Mouse (Mus musculus) thymus, adult 18-20 months (tissue): Measurements from ENCODE around the gene Fry.

ENCODE experiments used
- DNase-seq, 2 experiments: peaks; one replicate each; pipeline ENCODE4 v3.0.0; 2022; ENCODE audit warnings: mixed read lengths in 2 of 2

The Fry gene

GRCm38 (mm10) chr5:150404867-150405266 is 286.4 kb downstream of the Fry start:
- no peak for DNase-seq

- DNase-seq: no peak
These were observed 290.5 kb downstream of the Fry start for GRCm38 (mm10) chr5:150408979-150409378.

- no peak for DNase-seq
These were observed 291.1 kb downstream of the Fry start for GRCm38 (mm10) chr5:150409451-150410045.

- DNase-seq: no peak
These were observed 294.5 kb downstream of the Fry start for GRCm38 (mm10) chr5:150412750-150413450.

GRCm38 (mm10) chr5:150414823-150415222 is 296.4 kb downstream of the Fry start:
- DNase-seq: no peak

GRCm38 (mm10) chr5:150417223-150417622 is 298.8 kb downstream of the Fry start:
- no peak for DNase-seq

- DNase-seq: no peak
These were observed 299.6 kb downstream of the Fry start for GRCm38 (mm10) chr5:150418035-150418434.

GRCm38 (mm10) chr5:150425038-150425437 is 306.6 kb downstream of the Fry start:
- no peak for DNase-seq

GRCm38 (mm10) chr5:150426595-150426994 is 308.1 kb downstream of the Fry start:
- DNase-seq: no peak

- DNase-seq: no peak
These were observed 312.8 kb downstream of the Fry start for GRCm38 (mm10) chr5:150431286-150431685.

- no peak for DNase-seq
These were observed 314.5 kb downstream of the Fry start for GRCm38 (mm10) chr5:150432960-150433359.

GRCm38 (mm10) chr5:150436629-150437389 is 318.4 kb downstream of the Fry start:
- no peak for DNase-seq

- no peak for DNase-seq
These were observed 323.2 kb downstream of the Fry start for GRCm38 (mm10) chr5:150441690-150442089.

GRCm38 (mm10) chr5:150451281-150452003 is 333.0 kb downstream of the Fry start:
- no peak for DNase-seq

- DNase-seq: no peak
These were observed 333.7 kb downstream of the Fry start for GRCm38 (mm10) chr5:150452004-150452626.

GRCm38 (mm10) chr5:150452671-150453070 is 334.2 kb downstream of the Fry start:
- no peak for DNase-seq

- no peak for DNase-seq
These were observed 335.0 kb downstream of the Fry start for GRCm38 (mm10) chr5:150453490-150453889.

GRCm38 (mm10) chr5:150457165-150457903 is 338.9 kb downstream of the Fry start:
- DNase-seq: no peak

GRCm38 (mm10) chr5:150457904-150458739 is 339.7 kb downstream of the Fry start:
- DNase-seq: no peak

GRCm38 (mm10) chr5:150459801-150460200 is 341.4 kb downstream of the Fry start:
- DNase-seq: no peak

GRCm38 (mm10) chr5:150464721-150465120 is 346.3 kb downstream of the Fry start:
- no peak for DNase-seq
